Mouse (Mus musculus) c-Kit-positive CD71-negative TER-119-negative erythroid progenitor cells, embryonic 14.5 days (primary cell): ENCODE measurements around the gene Arl5b.

Source experiments
- DNase-seq: peaks from one replicate; pipeline ENCODE4 v3.0.0-alpha.2; 2013; ENCODE audit warnings: low read depth

The Arl5b gene

GRCm38 (mm10) chr2:15112741-15113140 is 63.5 kb downstream of the Arl5b start:
- no peak for DNase-seq

GRCm38 (mm10) chr2:15121217-15121680 is 72.1 kb downstream of the Arl5b start:
- DNase-seq: no peak
